Mouse (Mus musculus): ENCODE data around the gene Pilra.

GRCm38 (mm10) chr5:137776408-137776918, 59.6 kb downstream of the Pilra start:
- TF ChIP-seq CTCF (IDR thresholded peaks at IDR 0.05; ENCODE audit: control insufficient read depth, insufficient read depth, insufficient read length) (no peak), MAX (IDR thresholded peaks at IDR 0.05) (no peak), USF1 (IDR thresholded peaks at IDR 0.05; ENCODE audit: low read depth) (no peak)
